Mouse (Mus musculus) adrenal gland, adult 2 months (tissue): ENCODE measurements around the gene Cyb5r1. TPM values are rescaled to one million over a fixed set of nuclear protein-coding genes. Genes with fewer than 3 reads are reported as not detected.
A peak's percentile ranks its signal among the peaks of the same experiment; 100 is the strongest.
"Not testable (repeated sequence)": the region's sequence is repeated elsewhere in the genome, so short reads cannot be mapped to it uniquely, and the experiment has no call there.

Experiments used
- DNase-seq: peaks from one replicate; pipeline ENCODE4 v3.0.0; 2021
- polyA plus RNA-seq: library from polyadenylated mRNA; depleted of rRNA; stranded (reverse); fragments of >200 nt; gene quantifications from 2 replicates; pipeline ENCODE4 v1.2.3, GENCODE M21; 2012
- total RNA-seq, 2 experiments: library from RNA; stranded (reverse); gene quantifications; 2 replicates each; pipeline ENCODE4 v1.2.3; 2021

Cyb5r1 gene
- total and polyA plus RNA-seq, 3 experiments: 34.2 to 85.3 (median 82.9) TPM

DNA sequence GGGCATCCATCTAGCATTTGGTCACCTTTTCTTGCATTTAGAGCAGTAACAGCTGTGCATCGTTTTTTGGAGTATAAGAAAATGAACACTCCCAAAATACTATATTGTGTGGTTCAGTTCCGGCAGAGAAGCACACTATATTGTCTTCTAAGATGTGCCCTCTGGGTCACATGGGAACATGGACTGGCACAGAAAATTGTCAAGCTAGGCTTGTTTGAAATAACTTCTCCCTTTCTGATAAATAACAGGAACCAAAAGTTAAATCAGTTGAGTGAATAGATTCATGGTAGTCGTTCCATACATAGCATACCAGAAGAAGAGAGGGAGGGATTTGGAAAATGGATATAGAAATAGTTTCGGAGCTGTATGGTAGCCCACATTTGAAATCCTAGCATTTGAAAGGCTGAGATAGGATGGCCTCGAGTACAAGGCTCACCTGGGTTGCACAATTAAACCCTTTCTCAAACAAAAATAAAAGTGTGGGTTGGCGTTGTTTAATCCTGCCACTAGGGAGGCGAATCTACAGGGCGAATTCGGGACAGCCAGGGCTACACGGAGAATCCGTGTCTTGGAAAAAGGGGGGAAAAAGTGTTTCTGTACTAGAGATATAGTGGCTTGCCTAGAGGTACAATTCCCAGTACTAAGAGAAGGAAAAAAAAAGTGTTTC lies 9.3 kb downstream of the Cyb5r1 start:
- DNase-seq: no peak

DNA sequence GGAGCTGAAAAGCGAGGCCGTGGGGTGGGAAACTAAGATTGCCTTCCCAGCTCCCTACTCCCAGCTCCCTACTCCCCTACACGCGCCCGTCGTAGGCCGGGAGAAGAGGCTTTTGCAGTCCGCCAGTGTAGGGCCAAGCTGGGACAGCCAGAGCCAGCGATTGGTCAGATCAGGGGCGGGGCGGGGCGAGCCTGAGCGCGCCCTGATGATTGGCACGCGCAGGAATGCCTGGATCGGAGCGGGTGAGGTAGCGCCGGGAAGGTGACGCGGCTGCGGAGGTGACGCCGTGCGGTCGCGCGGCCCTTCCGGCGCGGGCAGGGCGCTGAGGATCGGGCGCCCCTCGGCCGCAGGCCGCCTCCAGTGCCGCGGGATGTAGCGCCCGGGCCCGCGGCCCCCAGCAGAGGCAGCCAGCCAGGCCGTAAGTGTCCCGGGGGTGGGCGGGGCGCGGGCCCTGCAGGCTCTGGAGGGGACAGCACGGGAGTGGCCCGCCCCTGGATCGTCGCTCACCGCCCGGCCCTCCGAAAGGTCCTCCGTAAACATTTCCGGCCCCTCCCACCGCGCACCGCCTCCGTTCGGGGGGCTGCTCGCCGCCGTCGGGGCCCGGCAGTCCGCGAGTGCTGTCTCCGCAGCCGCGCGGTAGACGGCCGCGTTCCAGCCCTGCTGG lies 9.9 kb downstream of the Cyb5r1 start, which contains the start of gene Adipor1:
TSS of gene Adipor1 (plus strand) at position 211 of the 664 bp plus-strand sequence.
- DNase-seq: peak; percentile 99

DNA sequence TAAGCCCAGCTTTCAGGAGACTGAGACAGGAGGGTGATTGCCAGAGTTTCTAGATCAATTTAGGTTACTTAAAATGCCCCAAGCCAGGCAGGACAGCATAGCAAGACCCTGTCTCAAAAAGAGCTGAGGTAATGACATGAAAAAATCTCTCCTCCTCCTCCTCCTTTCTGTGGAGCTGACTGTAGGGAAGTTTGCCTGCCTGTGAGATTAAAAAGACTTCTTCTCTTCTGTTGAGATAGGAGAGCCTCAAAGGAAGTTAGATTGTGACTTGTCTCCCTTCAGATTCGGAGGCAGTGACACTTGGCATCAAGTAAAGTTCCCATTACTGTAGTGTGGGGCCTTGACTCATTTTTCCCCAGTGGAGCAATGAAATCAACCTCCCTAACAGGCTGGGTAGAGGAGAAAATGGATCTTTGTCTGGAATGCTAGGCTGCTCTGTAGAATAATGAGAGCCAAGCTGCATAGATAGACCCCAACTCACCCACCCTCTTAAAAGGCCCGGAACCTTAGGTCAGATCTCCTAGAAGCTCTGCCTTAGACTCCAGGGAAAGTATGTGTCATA lies 13.1 kb downstream of the Cyb5r1 start:
- DNase-seq: peak; percentile 61

DNA sequence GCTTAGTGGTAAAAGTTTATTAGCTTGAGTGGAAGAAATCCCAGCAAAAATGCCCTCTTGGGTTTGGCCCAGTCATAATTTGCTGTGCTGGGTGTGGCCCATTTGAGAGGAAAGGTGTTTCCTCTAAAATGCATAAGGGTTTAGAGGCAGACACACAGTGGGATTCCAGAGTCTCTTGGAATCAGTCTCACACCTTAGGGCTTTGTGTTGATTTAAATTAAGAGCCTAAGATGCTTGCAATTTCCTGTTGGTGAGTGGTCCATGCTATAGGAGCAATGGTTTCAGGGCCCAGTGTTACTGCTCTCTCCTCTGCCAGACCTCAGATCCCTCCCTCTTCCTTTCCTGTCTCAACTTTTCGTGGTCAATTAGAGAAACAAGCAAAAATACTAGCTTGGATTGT lies 13.8 kb downstream of the Cyb5r1 start:
- DNase-seq: no peak

DNA sequence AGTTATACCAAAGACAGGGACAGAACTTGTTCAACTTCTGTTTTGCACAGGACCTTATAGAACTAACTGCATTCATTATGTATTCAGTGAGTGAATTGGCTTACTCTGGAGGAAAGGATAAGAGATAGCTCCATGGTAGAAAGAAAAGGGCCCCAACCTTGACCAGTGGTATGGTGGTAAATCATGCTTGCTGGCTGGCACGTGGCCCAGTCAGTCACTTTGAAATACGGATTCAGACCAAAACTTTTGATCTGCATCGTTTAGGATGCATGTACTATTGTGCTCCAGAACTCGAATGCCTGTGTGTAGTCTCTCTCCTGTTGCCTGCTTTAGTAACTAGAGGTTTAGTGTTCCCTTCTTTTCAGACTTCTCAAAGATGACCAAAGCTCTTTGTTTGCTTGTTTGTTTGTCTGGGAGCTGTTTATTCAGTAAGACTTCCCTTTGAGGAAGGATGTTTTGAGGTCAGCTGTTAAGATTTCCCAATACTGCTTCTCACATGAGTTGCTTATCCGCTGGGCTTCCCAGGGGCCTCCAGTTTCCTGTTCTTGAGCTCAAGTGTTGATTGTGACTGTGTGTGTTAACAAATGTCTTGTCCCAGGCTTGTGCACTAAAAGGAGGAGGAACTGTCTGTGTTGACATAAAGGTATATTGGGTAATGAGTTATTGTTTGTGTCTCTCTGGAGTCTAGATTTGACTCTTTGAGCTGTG lies 14.5 kb downstream of the Cyb5r1 start:
- peak; percentile 91 for DNase-seq

DNA sequence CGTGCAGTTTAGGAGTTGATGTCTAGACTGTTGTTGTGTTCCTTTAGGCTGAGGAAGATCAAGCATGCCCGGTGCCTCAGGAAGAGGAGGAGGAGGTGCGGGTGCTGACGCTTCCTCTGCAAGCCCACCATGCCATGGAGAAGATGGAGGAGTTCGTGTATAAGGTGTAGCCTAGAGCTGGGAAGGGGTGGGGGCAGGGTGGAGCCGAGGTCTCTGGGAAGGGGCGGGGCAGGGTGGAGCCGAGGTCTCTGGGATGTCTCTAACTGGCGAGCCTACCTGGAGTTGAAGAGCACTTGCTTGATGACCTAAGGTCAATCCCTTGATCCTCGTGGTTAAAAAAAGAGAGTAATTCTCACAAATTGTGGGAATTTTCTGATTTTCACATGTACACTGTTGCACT lies 18.6 kb downstream of the Cyb5r1 start:
- DNase-seq: no peak

DNA sequence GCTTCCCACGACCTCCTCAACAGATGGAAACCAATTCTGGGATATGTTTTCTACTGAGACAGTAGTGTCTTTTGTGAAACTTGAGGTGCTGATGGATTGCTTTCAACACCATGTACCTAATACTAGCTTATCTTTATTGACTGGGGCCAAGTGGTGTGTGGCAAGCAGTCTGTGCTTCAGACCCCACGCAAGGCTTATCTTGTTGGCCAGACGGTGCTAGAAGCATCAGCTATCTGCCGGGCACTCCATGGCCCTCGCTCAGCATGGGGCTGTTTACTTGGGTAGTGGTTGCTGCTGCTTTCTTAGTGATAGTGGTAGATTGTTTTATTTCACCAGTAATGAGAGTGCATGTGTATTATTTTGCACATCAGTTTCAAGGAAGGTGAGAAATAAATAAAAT lies 20.9 kb downstream of the Cyb5r1 start:
- no peak for DNase-seq

DNA sequence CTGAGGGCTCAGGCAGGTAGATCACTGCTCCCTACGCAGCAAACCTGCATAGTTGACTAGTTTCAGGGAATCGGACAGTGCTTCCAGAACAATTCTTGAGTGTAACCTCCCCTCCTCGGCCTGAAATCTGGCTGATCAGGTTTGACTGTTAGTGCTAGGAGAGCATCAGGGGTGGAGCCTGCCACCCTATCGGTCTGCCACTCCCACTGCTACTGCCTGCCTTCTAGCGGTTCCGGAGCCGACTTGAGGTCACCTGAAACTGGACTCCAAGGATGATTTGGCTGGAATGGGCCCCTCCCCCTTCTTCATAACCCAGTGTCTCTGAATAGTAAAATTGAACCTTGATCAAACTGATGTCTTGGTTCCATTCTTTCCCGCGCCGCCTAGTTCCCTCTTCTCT lies 27.6 kb downstream of the Cyb5r1 start:
- DNase-seq: no peak

DNA sequence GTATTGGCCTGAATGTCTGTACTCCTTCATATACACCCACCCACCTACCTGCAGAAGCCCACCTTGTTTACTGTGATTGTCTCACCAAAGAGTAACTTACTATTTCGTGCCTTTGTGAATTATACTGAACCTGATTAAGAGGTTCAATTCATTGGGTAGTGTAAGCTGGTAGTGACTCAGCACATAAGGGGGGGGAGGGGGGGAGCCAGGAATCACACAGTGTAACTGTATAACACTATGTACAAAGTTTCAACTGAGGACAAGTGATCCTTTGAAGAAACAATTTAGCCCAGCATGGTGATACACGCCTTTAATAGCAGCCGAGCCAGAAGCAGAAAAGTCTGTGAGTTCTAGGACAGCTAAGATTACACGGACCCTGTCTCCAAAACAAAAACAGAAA lies 28.1 kb downstream of the Cyb5r1 start:
- DNase-seq: no peak

DNA sequence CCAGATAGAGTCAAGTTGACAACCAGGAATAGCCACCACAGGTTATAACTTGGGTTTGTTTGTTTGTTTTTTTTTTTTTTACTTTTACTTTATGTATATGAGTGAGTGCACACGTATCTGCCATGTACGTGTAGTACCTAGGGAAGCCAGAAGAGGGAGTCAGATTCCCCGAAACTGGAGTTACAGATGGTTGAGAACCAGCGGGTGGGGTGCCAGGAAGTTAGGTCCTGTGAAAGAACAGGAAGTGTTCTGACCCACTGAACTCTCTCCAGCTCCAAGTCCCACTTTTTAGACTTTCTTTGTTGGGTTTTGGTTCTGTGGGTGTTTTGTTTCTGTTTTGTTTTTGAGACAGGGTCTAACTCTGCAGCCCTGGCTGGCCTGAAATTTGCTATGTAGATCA lies 30.1 kb downstream of the Cyb5r1 start:
- DNase-seq: no peak

DNA sequence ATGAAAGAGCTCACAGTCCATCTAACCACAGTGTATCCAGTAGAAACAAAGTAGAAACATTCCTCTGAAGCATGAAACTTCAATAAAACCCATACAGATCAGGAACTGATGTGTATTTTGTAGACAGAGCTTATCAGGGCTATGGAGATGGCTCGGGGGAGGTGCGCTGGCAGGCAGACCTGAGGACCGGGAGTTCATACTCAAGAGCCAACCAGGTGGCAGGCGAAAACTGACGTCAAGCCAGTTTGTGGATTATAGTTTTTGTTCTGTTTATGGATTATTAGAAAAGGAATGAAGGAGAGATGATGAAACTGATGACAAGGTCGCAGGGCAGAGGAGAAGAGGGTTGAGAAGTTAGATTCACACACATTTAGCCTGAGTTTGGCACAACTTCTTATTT lies 35.1 kb downstream of the Cyb5r1 start:
- no peak for DNase-seq

DNA sequence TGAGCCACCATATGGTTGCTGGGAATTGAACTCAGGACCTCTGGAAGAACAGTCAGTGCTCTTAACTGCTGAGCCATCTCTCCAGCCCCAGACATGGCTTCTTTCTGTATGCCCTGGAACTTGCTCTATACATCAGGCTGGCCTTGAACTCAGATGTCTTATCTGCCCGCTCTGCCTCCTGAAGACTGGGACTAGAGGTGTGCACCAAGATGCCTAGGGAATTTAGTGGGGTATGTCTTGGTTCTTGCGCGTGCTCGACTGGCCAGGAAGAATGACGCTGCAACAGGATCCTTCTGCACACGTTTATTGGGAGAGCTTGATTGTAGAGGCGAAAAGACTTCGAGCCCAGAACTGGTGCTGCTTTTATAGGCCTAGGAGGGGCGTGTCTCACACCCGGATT lies 36.4 kb downstream of the Cyb5r1 start:
- not testable (repeated sequence) for DNase-seq

DNA sequence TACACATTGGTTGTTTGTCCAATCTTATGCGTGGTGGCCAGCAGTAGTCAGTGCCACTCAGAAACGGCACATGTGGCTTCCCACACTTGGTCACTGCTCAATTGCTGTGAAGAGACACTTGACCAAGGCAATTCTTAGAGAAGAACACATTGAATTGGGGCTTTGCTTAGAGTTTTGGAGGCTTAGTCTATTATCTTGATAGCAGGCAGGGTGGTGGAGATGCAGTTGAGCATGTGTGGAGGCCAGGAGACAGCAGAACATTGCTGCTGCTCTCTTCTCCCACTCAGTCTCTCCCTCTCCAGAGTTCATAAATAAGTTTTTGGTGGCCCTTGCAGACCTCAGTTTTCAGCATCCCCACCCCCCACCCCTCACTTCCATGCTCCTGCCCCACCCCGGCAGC lies 37.0 kb downstream of the Cyb5r1 start:
- no peak for DNase-seq

DNA sequence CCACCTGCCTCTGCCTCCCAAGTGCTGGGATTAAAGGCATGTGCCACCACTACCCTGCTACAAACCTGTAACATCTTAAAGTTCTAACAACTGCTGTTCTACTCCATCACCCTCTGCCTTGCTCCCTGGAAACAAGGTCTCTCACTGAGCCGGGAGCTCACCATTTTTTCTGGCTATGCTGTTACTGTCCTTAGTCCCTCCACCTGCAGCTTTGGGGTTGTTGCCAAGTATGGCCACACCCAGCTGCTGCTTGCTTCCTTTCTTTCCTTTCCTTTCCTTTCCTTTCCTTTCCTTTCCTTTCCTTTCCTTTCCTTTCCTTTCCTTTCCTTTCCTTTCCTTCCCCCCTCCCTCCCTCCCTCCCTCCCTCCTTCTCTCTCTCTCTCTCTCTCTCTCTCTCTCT lies 37.9 kb downstream of the Cyb5r1 start:
- DNase-seq: not testable (repeated sequence)

DNA sequence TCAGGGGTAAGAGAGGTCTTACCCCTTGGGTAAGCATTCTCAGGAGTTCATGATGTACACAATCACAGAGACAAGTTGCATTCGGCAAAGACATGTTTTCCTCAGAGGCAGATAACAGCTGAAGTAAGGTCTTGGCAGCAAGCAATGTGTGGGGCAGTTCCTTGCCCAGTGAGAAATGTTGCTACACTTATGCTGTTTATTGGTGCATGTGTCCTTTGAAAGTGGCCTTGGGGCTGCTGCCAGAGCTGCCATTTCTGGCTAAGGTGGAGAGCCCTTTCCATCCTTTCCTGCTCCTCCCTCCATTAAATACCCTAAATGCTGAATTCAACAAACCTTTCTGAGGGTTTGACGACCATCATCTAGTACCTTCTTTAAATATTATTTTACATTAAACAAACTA lies 40.1 kb downstream of the Cyb5r1 start:
- DNase-seq: peak; percentile 48

DNA sequence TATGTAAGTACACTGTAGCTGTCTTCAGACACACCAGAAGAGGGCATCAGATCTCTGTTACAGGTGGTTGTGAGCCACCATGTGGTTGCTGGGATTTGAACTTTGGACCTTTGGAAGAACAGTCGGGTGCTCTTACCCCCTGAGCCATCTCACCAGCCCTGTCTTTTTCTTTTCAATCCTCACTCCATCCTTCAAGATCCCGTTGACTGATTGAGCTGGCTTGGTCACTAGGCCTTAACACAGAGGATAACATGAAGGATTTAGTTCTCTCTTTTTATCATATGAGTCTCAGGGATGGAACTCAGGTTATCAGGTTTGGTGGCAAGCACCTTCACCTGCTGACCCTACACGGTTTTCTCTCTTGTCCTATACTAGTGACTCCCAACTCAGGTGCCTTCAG lies 43.2 kb downstream of the Cyb5r1 start:
- not testable (repeated sequence) for DNase-seq

DNA sequence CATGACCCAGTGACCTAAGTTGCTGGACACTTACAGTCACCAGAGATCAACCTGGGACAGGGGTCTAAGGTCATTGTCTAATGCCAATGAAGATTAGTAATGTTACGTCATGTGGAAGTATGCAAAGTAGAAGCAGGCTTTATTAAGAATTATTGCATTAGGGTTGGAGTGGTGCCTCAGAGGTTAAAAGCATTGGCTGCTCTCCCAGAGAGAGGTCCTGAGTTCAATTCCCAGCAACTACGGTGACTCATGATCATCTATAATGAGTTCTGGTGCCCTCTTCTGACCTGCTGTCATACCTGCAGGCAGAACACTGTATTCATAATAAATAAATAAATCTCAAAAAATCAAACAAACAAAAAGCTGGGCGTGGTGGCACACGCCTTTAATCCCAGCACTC lies 44.8 kb downstream of the Cyb5r1 start:
- no peak for DNase-seq

DNA sequence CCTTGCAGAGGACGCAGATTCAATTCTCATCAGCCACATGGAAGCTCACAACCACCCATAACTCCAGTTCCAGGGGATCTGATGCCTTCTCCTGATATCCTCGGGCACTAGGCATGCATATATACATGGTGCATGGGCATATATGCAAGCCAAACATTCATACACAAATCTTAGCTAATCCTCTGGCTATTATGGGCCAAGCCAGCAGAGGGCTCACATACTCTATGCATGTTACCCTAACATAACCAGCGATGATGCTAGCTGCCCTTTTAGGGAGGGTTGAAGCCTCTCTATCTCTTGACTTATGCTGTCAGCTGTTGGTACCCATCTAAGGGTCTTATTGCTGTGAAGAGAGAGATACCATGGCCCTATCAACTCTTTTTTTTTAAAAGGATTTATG lies 45.6 kb downstream of the Cyb5r1 start:
- DNase-seq: peak; percentile 55

DNA sequence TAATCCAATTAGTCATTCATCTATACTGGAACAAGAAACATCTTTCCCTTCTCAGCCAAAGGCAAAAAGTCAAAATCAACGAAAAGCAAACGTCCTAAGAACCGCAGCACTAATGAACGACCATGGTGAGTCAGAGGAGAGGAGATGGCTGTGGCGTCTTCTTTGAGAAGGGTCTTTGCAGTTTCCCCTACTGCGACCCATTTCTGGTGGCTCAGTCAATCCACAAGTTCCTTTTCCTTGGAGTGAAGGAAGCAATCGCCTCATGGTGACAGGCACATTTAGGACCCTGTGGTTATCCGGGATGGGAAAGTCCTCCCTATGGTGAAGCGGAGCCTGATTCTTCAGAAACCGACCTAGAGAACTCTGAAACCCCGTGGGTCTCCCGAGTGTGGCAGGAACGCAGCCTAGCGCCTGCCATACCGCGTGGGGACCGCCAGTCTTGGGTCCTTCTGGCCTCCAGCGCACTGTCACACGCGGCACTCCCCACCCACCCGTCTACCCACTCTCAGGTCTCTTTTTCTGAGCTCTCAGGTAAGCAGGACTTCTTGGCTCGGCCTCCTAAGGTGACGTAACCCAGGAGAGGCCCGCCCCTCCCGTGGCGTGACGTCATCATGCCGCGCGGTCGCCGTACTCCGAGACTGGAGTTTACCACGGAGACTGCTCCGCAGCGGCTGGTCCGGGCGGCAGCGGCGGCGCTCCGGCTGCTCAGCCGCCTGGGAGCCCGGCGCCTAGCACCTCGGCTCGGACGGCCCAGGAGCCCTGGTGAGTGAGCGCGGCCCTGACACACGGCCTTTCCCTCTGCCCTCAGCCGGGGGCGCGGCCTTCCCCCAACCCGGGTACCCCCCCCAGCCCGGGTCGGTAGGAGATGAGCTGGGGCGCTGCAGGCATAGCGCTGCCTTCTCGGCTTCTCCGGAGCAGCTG lies 49.8 kb downstream of the Cyb5r1 start, which contains the start of gene Klhl12:
TSS of gene Klhl12 (plus strand) at position 628 of the 921 bp plus-strand sequence.
- DNase-seq: peak; percentile 96

DNA sequence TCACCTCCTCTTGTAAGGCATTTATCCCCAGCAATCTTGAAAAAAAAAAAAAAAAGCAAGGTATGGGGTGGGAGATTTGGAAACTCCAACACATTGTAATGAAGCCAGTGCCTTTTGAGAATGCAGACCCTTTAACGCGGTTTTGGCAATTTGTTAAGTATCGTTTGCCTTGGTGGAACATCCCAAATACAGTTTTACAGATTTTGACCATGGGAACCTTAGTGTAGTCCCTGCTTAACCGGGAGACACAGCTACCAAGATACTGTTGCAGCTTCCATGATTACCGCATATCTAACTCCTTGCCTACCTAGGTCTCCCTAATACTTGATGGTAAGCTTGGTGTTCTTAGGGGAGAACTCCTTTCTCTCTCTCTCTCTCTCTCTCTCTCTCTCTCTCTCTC lies 50.7 kb downstream of the Cyb5r1 start:
- no peak for DNase-seq

DNA sequence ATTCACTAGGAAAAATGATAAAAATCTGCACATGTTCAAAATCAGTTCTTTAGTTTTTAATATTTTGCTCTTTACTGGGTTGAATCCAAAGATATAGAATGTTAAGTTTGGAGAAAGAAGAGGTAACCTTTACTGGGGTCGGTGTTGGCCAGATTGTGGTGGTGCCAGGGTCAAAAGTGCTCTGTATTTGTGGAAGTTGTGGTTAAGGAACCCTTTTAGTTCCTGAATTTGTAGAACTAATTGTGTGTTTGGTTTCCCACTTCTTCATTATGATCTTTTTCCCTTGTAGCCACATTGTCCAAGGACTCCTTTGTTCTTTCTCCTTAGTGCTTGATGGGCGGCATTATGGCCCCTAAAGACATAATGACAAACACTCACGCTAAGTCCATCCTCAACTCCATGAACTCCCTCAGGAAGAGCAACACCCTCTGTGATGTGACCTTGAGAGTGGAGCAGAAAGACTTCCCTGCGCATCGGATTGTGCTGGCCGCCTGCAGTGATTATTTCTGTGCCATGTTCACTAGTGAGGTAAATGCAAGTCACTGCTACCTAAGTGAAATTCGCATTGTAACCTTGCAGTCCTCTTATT lies 52.9 kb downstream of the Cyb5r1 start:
- DNase-seq: no peak
